Mouse (Mus musculus) right cerebral cortex, postnatal 14 days (tissue): ENCODE data around the gene Serp1.
"Not testable (repeated sequence)": the region's sequence is repeated elsewhere in the genome, so short reads cannot be mapped to it uniquely, and the experiment has no call there.

Source experiments
- DNase-seq: peaks from one replicate; pipeline ENCODE4 v3.0.0; 2022

The Serp1 gene

GRCm38 (mm10) chr3:58503720-58504333, 21.9 kb downstream of the Serp1 start:
- DNase-seq = no peak

GRCm38 (mm10) chr3:58501961-58502360, 23.7 kb downstream of the Serp1 start:
- DNase-seq = no peak

GRCm38 (mm10) chr3:58493621-58494020, 32.1 kb downstream of the Serp1 start:
- DNase-seq = no peak

GRCm38 (mm10) chr3:58490787-58491186, 34.9 kb downstream of the Serp1 start:
- DNase-seq = peak; percentile 37

- DNase-seq = no peak
Observed at GRCm38 (mm10) chr3:58487999-58488775, 37.5 kb downstream of the Serp1 start.

- no peak for DNase-seq
Observed at GRCm38 (mm10) chr3:58487121-58487520, 38.6 kb downstream of the Serp1 start.

- DNase-seq = no peak
Observed at GRCm38 (mm10) chr3:58485883-58486282, 39.8 kb downstream of the Serp1 start.

- DNase-seq = no peak
Observed at GRCm38 (mm10) chr3:58478755-58479455, 46.8 kb downstream of the Serp1 start.

- not testable (repeated sequence) for DNase-seq
Observed at GRCm38 (mm10) chr3:58475298-58475697, 50.4 kb downstream of the Serp1 start.
